Mouse (Mus musculus): ENCODE measurements around the gene Cep152. TPM values are rescaled to one million over a fixed set of nuclear protein-coding genes. Genes with fewer than 3 reads are reported as not detected.

Gene Cep152
- total and polyA plus RNA-seq, 2 experiments from 2014 or later: 1.0 to 1.1 TPM

GRCm38 (mm10) chr2:125516594-125516993, 108.3 kb downstream of the Cep152 start:
- no peaks in the 10 kb centered on the region for H3K27me3 ChIP-seq (ENCODE audit: insufficient read depth, low read length)
- DNase-seq (ENCODE audit: low spot score) (no peak), ATAC-seq (ENCODE audit: low FRiP score) (no peak)
- H3K36me3 ChIP-seq (ENCODE audit: insufficient read depth, low read length): no peaks in the 10 kb centered on the region
- H3K4me1 ChIP-seq (ENCODE audit: insufficient read depth, low read length): no peaks in the 10 kb centered on the region
- H3K9ac ChIP-seq (replicated peaks; ENCODE audit: low read length, poor library complexity, severe bottlenecking): no peak overlapping the region
- H3K4me2 ChIP-seq (ENCODE audit: low read depth, low read length, poor library complexity, severe bottlenecking): no peak overlapping the region
- H3K9me3 ChIP-seq (ENCODE audit: low read length): no peaks in the 10 kb centered on the region
- no peak for TF ChIP-seq CTCF (IDR thresholded peaks at IDR 0.05)
- 47% methylated on average over 4 of the region's 4 CpGs for WGBS
- H3K4me3 ChIP-seq (ENCODE audit: low read depth, low read length): no peak overlapping the region
- no peak overlapping the region for H3K27ac ChIP-seq (ENCODE audit: low read depth, low read length)

GRCm38 (mm10) chr2:125515291-125516057, 109.4 kb downstream of the Cep152 start:
- Histone ChIP-seq H3K27ac (ENCODE audit: low read depth, low read length) (peak overlapping the region; percentile 26; the same call in 1 of the 2 replicates), H3K27me3 (ENCODE audit: insufficient read depth, low read length) (no peaks in the 10 kb centered on the region), H3K9me3 (ENCODE audit: low read length) (no peaks in the 10 kb centered on the region), H3K4me1 (ENCODE audit: insufficient read depth, low read length) (no peaks in the 10 kb centered on the region), H3K4me3 (ENCODE audit: low read depth, low read length) (no peak overlapping the region), H3K4me2 (ENCODE audit: low read depth, low read length, poor library complexity, severe bottlenecking) (no peak overlapping the region), H3K9ac (replicated peaks; ENCODE audit: low read length, poor library complexity, severe bottlenecking) (no peak overlapping the region), H3K36me3 (ENCODE audit: insufficient read depth, low read length) (no peaks in the 10 kb centered on the region)
- TF ChIP-seq CTCF (IDR thresholded peaks at IDR 0.05): no peak
- no peak for DNase-seq (ENCODE audit: low spot score)
- ATAC-seq (ENCODE audit: low FRiP score): no peak
- WGBS: 57% methylated on average over 12 of the region's 12 CpGs

GRCm38 (mm10) chr2:125514391-125514790, 110.5 kb downstream of the Cep152 start:
- DNase-seq (ENCODE audit: low spot score) (no peak), ATAC-seq (ENCODE audit: low FRiP score) (no peak)
- Histone ChIP-seq H3K9me3 (ENCODE audit: low read length) (no peaks in the 10 kb centered on the region), H3K36me3 (ENCODE audit: insufficient read depth, low read length) (no peaks in the 10 kb centered on the region), H3K4me3 (ENCODE audit: low read depth, low read length) (no peak overlapping the region), H3K9ac (replicated peaks; ENCODE audit: low read length, poor library complexity, severe bottlenecking) (no peak overlapping the region), H3K27ac (ENCODE audit: low read depth, low read length) (no peak overlapping the region), H3K27me3 (ENCODE audit: insufficient read depth, low read length) (no peaks in the 10 kb centered on the region), H3K4me2 (ENCODE audit: low read depth, low read length, poor library complexity, severe bottlenecking) (no peak overlapping the region), H3K4me1 (ENCODE audit: insufficient read depth, low read length) (no peaks in the 10 kb centered on the region)
- 67% methylated on average over 3 of the region's 3 CpGs for WGBS
- TF ChIP-seq CTCF (IDR thresholded peaks at IDR 0.05): no peak

Other genes starting within 250 kb of the Cep152 start
- 0.27 and 0.52 TPM in 2 replicates for gene Gm9913, start 120.0 kb downstream of the Cep152 start, total RNA-seq (2014; rRNA removed)
- 0.09 and 0.11 TPM in 2 replicates for gene Gm9913, start 120.0 kb downstream of the Cep152 start, polyA plus RNA-seq (2015; fragmentation: Nextera tagmentation; extraction: Ambion mirVana)
- 18.4 and 20.1 TPM in 2 replicates for gene Fbn1, start 117.1 kb downstream of the Cep152 start, total RNA-seq (2014; rRNA removed)
- 1.4 and 1.6 TPM in 2 replicates for gene Fbn1, start 117.1 kb downstream of the Cep152 start, polyA plus RNA-seq (2015; fragmentation: Nextera tagmentation; extraction: Ambion mirVana)
- gene Eid1, start 48.0 kb upstream of the Cep152 start, total RNA-seq (2014; rRNA removed): 428 and 544 TPM in 2 replicates
- 421 and 465 TPM in 2 replicates for gene Eid1, start 48.0 kb upstream of the Cep152 start, polyA plus RNA-seq (2015; fragmentation: Nextera tagmentation; extraction: Ambion mirVana)
- gene Shc4, start 99.0 kb upstream of the Cep152 start, total RNA-seq (2014; rRNA removed): 6.7 and 9.1 TPM in 2 replicates
- gene Shc4, start 99.0 kb upstream of the Cep152 start, polyA plus RNA-seq (2015; fragmentation: Nextera tagmentation; extraction: Ambion mirVana): 2.5 and 2.8 TPM in 2 replicates
- gene Secisbp2l, start 157.8 kb upstream of the Cep152 start, total RNA-seq (2014; rRNA removed): 55.4 and 57.9 TPM in 2 replicates
- gene Secisbp2l, start 157.8 kb upstream of the Cep152 start, polyA plus RNA-seq (2015; fragmentation: Nextera tagmentation; extraction: Ambion mirVana): 26.5 and 29.2 TPM in 2 replicates
- 32.0 and 33.4 TPM in 2 replicates for gene Galk2, start 234.0 kb upstream of the Cep152 start, total RNA-seq (2014; rRNA removed)
- gene Galk2, start 234.0 kb upstream of the Cep152 start, polyA plus RNA-seq (2015; fragmentation: Nextera tagmentation; extraction: Ambion mirVana): 28.7 and 32.4 TPM in 2 replicates
- gene Cops2, start 234.0 kb upstream of the Cep152 start, total RNA-seq (2014; rRNA removed): 53.7 and 67.5 TPM in 2 replicates
- gene Cops2, start 234.0 kb upstream of the Cep152 start, polyA plus RNA-seq (2015; fragmentation: Nextera tagmentation; extraction: Ambion mirVana): 49.7 and 53.0 TPM in 2 replicates

Data from midbrain, postnatal 0 days (tissue).